Mouse (Mus musculus) thymus, postnatal 14 days (tissue): ENCODE data around the gene Best2.

Experiments
- DNase-seq: peaks from one replicate; pipeline ENCODE4 v3.0.0; 2021

Best2 gene

GRCm38 (mm10) chr8:85021514-85022055 lies 7.3 kb upstream of the Best2 start:
- no peak for DNase-seq

- DNase-seq, result no peak
Measured at GRCm38 (mm10) chr8:85017209-85017608, 2.9 kb upstream of the Best2 start.

- DNase-seq, result no peak
Measured at GRCm38 (mm10) chr8:85016724-85017123, 2.4 kb upstream of the Best2 start.

GRCm38 (mm10) chr8:85013230-85013840 lies 996 bp downstream of the Best2 start:
- DNase-seq, result peak; percentile 89

- no peak for DNase-seq
Measured at GRCm38 (mm10) chr8:85011242-85011641, 3.1 kb downstream of the Best2 start.

GRCm38 (mm10) chr8:85007686-85008085 lies 6.6 kb downstream of the Best2 start:
- peak; percentile 58 for DNase-seq

GRCm38 (mm10) chr8:84997649-84998295 lies 16.6 kb downstream of the Best2 start:
- DNase-seq, result peak; percentile 96

- DNase-seq, result no peak
Measured at GRCm38 (mm10) chr8:84996978-84997377, 17.4 kb downstream of the Best2 start.

GRCm38 (mm10) chr8:84995680-84996079 lies 18.7 kb downstream of the Best2 start:
- peak; percentile 22 for DNase-seq

- DNase-seq, result no peak
Measured at GRCm38 (mm10) chr8:84994375-84994774, 20.0 kb downstream of the Best2 start.

GRCm38 (mm10) chr8:84990836-84991235 lies 23.5 kb downstream of the Best2 start:
- DNase-seq, result no peak

GRCm38 (mm10) chr8:84990349-84990748 lies 24.0 kb downstream of the Best2 start, which contains the start of gene Hook2:
Gene Hook2 (plus strand): TSS chr8:84990603.
- peak; percentile 96 for DNase-seq

GRCm38 (mm10) chr8:84989810-84990209 lies 24.5 kb downstream of the Best2 start:
- peak; percentile 94 for DNase-seq

GRCm38 (mm10) chr8:84989311-84989731 lies 25.0 kb downstream of the Best2 start:
- DNase-seq, result peak; percentile 40

- DNase-seq, result no peak
Measured at GRCm38 (mm10) chr8:84987903-84988302, 26.4 kb downstream of the Best2 start.

- DNase-seq, result no peak
Measured at GRCm38 (mm10) chr8:84987388-84987787, 26.9 kb downstream of the Best2 start.

GRCm38 (mm10) chr8:84986379-84986945 lies 27.9 kb downstream of the Best2 start:
- DNase-seq, result no peak

- peak; percentile 94 for DNase-seq
Measured at GRCm38 (mm10) chr8:84985684-84986378, 28.5 kb downstream of the Best2 start.

- peak; percentile 54 for DNase-seq
Measured at GRCm38 (mm10) chr8:84985049-84985683, 29.2 kb downstream of the Best2 start.

- peak; percentile 34 for DNase-seq
Measured at GRCm38 (mm10) chr8:84984294-84985048, 29.9 kb downstream of the Best2 start.

- DNase-seq, result no peak
Measured at GRCm38 (mm10) chr8:84982499-84983011, 31.8 kb downstream of the Best2 start.
